Mouse (Mus musculus): ENCODE results near the gene Lrrn1. TPM values are rescaled to one million over a fixed set of nuclear protein-coding genes. Genes with fewer than 3 reads are reported as not detected.

The Lrrn1 gene
- total RNA-seq (2015) (0.11 TPM in 1 of 2 replicates, not detected in the other), total RNA-seq (2017) (0.04 TPM in 1 of 2 replicates, not detected in the other)

DNA sequence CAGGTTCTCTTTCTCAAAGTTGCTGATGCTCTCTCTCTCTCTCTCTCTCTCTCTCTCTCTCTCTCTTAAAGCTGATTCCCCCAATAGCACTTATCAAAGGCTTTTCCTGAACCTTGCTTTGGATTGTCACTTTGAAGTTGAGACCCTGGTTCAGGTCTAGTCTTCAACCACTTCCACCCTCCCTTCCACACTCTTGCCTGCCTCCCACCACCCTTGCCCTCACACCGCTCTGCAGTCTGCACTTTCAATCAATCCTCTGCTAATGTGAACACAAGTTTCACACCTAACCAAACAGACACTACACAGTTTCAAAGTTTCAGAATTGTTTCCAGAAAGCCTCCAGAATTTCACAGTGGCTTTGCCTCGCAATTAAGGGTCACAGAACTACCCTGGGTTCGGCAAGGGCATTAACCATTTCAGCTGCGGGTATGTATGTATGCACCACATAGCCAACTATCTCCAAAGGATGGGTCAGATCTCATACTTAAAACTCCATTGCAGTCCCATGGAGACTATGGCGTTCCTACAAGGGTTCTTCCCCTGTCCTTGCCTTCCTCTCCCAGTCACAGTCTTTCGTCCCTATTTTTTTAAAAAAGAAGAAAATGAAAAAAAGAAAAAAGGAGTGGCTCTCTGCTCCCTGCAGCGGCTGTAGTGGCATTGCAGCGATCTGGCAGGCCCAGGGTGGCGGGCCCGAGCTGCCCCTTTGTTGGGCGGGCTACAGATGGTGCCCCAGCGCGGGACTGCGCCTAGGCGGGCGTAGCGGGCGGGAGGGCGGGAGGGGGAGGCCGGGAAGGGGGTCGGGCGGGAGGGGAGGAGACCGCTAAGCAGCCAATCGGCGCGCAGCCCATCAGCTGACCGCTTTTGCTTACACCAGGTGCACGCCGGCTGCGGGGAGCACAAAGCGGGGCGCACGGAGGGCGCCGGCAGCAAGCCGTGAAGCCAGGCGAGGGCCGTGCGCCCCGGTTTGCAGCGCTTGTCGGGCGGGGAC, at the start of gene Lrrn1:
TSS of gene Lrrn1 (plus strand) at position 892 of the 988 bp plus-strand sequence.
- ATAC-seq (ENCODE audit: poor library complexity, severe bottlenecking): no peak

GRCm38 (mm10) chr6:107494491-107494890, 35.1 kb upstream of the Lrrn1 start:
- ATAC-seq (ENCODE audit: poor library complexity, severe bottlenecking): no peak

DNA sequence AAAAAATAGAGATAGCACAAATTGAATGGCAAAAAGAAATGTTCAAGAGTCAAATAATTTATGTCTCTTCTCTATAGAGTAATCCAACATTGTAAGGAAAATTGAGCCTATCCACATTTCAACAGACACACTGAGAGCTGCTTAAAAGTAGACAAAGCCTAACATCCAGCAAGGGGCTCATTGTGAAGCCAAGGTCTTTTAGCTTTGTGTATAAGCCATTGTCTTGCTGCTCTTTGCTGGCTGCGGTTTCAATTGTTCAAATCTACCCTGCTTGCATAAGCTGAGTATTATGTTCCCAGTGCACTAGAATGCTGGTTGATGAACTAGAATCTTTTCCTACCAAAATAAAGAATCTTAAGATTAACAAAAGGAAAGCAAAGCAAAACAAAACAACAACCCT, 33.7 kb upstream of the Lrrn1 start:
- ATAC-seq (ENCODE audit: poor library complexity, severe bottlenecking): no peak

DNA sequence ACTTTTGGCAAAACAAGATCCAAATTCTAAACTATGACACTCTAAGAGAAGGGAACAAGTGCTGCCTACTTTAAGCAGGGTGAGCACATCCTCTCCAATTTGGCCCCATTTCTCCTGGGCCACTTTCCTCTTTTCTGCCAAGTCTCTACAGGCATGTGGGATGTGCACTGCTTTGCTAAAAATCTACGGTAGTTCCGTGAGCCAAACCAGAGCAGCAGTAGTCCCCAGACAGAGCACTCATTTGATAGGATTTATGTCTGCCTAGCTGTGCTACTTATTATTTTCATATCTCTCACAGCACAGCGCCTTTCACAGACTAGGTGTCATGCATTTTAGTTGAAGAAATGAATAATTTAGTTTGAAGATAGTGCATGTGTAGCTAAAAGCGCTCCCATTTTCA, 15.9 kb upstream of the Lrrn1 start:
- no peak for ATAC-seq (ENCODE audit: poor library complexity, severe bottlenecking)

DNA sequence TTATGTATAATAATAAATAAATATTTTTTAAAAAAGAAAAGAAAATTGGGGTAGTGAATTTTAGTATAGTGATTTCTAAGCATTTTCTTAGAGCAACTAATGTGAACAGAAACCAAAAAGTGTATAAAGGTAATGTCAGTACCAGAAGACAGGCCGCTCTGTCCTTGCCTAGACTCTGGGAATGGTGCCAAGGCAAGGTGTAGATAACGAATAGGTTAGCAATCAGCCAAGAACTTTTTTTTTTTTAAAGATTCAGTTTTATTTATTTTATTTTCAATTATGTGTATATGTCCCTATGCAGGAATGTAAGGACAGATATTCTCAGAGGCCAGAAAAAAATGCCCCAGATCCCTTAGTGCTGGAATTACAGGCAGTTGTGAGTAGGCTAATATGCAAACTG, 5.6 kb upstream of the Lrrn1 start:
- ATAC-seq (ENCODE audit: poor library complexity, severe bottlenecking): no peak

GRCm38 (mm10) chr6:107529911-107530431, 403 bp downstream of the Lrrn1 start:
- no peak for ATAC-seq (ENCODE audit: poor library complexity, severe bottlenecking)

GRCm38 (mm10) chr6:107530621-107531285, 1.2 kb downstream of the Lrrn1 start:
- ATAC-seq (ENCODE audit: poor library complexity, severe bottlenecking): no peak

DNA sequence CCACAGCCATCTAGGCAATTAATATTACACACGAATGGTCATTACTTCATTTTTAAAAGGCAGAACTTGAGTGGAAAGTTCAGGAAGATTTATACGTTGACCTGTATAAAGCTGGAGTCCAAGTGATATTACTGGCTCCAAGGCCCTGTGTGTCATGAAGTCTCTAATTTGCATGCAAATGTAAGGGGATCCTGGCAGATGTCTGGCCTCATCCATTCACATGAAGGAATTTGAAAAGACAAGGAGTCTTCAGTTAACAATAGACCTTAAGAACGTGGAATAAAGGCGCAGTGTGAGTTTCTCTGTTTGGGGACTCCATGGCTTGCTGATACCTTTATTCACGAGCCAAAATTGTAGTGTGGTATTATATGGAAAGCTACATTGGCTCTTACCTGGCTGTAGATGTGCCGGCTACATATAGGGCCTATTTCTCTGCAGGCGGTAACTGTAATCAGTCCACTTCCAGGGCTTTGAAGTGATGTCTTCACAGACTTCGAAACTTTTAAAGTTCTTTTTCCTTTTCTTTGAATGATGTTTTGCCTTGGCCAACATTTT, 2.0 kb downstream of the Lrrn1 start:
- no peak for ATAC-seq (ENCODE audit: poor library complexity, severe bottlenecking)

- no peak for ATAC-seq (ENCODE audit: poor library complexity, severe bottlenecking)
Measured at GRCm38 (mm10) chr6:107534533-107534932, 5.0 kb downstream of the Lrrn1 start.

GRCm38 (mm10) chr6:107536631-107537030, 7.1 kb downstream of the Lrrn1 start:
- no peak for ATAC-seq (ENCODE audit: poor library complexity, severe bottlenecking)

GRCm38 (mm10) chr6:107541222-107541621, 11.7 kb downstream of the Lrrn1 start:
- ATAC-seq (ENCODE audit: poor library complexity, severe bottlenecking): no peak

- no peak for ATAC-seq (ENCODE audit: poor library complexity, severe bottlenecking)
Measured at GRCm38 (mm10) chr6:107541918-107542317, 12.3 kb downstream of the Lrrn1 start.

DNA sequence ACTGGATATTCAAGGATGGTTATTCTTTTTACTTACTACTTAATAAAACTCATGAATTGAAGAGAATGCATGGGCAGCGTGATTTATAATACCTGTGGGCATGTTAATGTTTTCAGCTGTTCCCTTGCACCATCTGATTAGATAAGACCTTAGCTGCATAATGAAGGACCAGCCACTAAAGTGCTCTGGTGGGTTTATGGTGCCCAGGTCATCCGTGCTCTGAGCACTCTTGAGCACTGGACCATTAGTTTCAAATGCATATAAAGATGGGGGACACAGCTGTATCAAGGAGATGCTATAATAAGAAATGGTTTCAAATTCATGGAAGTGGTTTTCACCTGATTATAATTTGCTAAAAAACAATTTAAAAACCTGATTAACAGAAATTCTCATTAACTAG, 16.7 kb downstream of the Lrrn1 start:
- no peak for ATAC-seq (ENCODE audit: poor library complexity, severe bottlenecking)

DNA sequence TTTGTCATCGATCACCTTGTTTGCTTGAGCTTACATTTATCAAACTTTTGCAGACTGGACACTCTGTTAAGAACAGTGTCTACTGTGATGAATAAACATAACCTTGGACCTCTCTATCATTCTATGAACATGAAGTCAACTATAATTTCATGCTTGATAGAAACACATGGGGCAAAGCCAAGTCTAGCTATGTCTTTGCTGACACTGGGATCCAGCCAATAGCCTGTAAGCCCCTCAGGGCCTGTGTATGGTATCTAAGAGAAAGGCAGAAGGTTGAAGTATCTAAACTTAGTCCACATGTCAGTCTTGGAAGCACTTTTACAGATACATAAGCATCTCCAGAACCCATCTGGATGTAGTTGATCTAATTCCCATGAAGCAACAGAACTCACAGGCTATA, 22.9 kb downstream of the Lrrn1 start:
- no peak for ATAC-seq (ENCODE audit: poor library complexity, severe bottlenecking)

DNA sequence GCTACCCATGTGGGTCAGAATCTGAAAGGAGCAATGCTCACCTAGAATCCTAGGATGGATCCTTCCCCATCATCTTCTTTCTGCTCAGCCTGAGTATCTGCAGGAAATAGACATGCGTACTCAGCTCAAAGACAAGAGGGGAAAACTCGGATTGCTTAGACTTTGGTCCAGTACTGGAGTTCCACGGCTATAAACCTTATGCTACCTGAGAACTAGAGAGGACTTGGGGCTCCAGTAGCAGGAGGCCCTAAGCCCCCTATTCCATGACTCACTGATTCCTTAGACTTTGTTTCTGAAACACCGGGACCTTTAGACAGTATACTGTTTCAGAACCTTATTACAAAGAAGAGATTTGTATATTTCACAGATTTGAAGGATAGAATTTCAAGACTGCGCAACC, 25.8 kb downstream of the Lrrn1 start:
- no peak for ATAC-seq (ENCODE audit: poor library complexity, severe bottlenecking)

DNA sequence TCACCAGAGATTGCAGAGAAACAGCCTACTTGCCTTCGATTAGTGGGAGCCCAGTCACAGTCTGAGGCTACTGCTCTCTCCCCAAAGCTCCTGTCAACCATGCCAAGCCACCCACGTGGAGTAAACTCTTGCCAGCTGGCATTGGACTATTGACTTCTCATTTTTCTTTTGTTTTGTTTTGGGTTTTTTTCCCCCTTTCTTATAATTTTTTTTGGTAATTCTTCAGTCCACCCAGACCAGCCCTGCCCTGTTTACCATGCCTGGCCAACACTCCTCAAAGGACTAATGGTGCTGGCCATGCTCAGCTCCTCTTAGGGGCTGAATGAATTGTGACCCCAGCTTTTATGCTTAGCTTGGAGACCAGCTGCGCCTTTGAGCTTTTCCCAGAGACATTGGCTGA, 27.4 kb downstream of the Lrrn1 start:
- no peak for ATAC-seq (ENCODE audit: poor library complexity, severe bottlenecking)

DNA sequence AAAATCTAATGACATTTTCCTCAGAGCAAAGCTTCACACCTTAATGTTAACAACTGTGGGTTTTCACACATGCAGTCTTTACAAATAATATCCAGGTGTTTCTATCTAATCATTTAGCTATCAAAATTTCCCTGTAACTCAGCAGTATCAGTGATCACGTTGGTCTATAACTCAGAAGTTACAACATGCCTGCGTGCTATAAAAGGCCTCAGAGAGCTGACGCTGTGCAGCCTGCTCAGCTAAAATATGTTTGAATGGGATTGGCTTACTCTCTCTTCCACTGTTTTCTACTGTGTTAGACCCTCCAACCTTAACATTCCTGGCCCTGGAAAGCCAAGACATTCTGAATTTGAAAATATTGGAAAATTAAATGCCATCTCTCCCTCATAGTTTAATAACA, 28.2 kb downstream of the Lrrn1 start:
- ATAC-seq (ENCODE audit: poor library complexity, severe bottlenecking): no peak

GRCm38 (mm10) chr6:107562255-107562654, 32.7 kb downstream of the Lrrn1 start:
- no peak for ATAC-seq (ENCODE audit: poor library complexity, severe bottlenecking)

DNA sequence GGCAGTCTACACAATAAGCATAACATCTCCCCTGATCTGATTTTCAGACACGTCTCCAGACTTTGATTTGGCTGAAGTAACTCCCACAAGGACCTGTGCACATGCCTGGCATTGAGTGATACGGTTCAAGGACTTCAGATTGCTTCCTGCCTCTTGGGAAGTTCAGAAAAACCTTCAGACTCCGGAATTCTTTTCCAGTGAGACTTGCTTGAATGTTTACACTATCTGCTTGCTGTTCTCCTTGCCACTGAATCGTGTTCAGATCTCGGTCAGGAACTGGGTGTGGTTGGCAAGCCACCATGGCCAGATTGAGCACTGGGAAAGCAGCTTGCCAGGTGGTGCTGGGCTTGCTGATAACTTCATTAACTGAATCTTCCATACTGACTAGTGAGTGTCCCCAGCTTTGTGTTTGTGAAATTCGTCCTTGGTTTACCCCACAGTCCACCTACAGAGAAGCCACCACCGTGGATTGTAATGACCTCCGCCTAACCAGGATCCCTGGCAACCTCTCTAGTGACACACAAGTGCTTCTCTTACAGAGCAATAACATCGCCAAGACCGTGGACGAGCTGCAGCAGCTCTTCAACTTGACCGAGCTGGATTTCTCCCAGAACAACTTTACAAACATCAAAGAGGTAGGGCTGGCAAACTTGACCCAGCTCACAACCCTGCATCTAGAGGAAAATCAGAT, 37.5 kb downstream of the Lrrn1 start:
- ATAC-seq (ENCODE audit: poor library complexity, severe bottlenecking): no peak

GRCm38 (mm10) chr6:107574561-107574960, 45.0 kb downstream of the Lrrn1 start:
- no peak for ATAC-seq (ENCODE audit: poor library complexity, severe bottlenecking)

GRCm38 (mm10) chr6:107575405-107575804, 45.8 kb downstream of the Lrrn1 start:
- no peak for ATAC-seq (ENCODE audit: poor library complexity, severe bottlenecking)

Data from megakaryocyte, adult 5-6 weeks (primary cell).